Mouse (Mus musculus) spleen, adult 2 months (tissue): ENCODE results near the gene Prune1.

Experiments
- CTCF ChIP-seq: fragments of 200-500 bp; IDR thresholded peaks from 2 replicates; pipeline ENCODE4 v1.5.1; 2011; ENCODE audit warnings: mild to moderate bottlenecking, inconsistent platforms; ENCODE audit not compliant: insufficient read depth, insufficient read length, insufficient replicate concordance; ENCODE audit errors: extremely low read depth
- POLR2A ChIP-seq: fragments of 200-500 bp; IDR thresholded peaks from 2 replicates; pipeline ENCODE4 v1.6.1; 2011; ENCODE audit warnings: low read depth, low read length, inconsistent platforms

DNA sequence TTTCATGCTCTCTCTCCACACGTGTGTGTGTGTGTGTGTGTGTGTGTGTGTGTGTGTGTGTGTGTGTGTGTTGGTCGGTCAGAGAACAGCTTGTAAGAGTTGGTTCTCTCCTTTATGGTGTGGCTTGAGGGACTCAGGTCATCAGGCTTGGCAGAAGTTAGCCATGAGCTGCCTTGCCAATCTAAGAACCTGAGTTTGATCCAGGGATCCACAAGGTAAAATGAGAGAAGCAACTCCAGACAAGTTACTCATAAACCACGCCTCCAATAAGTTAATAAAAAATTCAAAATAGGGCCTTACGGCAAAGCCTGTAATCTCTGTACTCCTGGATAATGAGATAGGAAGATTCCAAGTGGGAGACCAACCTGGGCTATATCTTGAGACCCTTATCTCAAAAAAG lies 73.6 kb downstream of the Prune1 start:
- TF ChIP-seq CTCF, result no peak
- TF ChIP-seq POLR2A, result no peak
